In genomic region chr1:77972301-77972717, GRCm38 (mm10) we compare ENCODE assay signal across 8 mouse cellular contexts.
DNase-seq lines count a peak whose midpoint lies in the region; ATAC-seq and TF ChIP-seq lines count a peak whose summit lies in the region.

No protein-coding gene starts in this region.

- peak; percentile 71 for TF ChIP-seq CTCF in lung, embryonic 14.5 days (IDR thresholded peaks at IDR 0.05; ENCODE audit: low read depth)

- no peaks in the 10 kb centered on the region for H3K9me3 ChIP-seq in kidney, embryonic 16.5 days (ENCODE audit: low read length)
- H3K9me3 ChIP-seq in lung, embryonic 14.5 days (ENCODE audit: low read depth, low read length), result no peaks in the 10 kb centered on the region

- 12% methylated on average over 9 of the region's 9 CpGs for WGBS in kidney, embryonic 16.5 days
- WGBS in lung, embryonic 14.5 days, result 10% methylated on average over 9 of the region's 9 CpGs

- H3K27me3 ChIP-seq in kidney, embryonic 16.5 days (ENCODE audit: insufficient read depth, low read length), result peaks cover 17% of the 10 kb centered on the region
- peaks cover 3% of the 10 kb centered on the region; the same call in 1 of the 2 replicates for H3K27me3 ChIP-seq in lung, embryonic 14.5 days (ENCODE audit: insufficient read depth, low read length)

- ATAC-seq in kidney, embryonic 16.5 days (ENCODE audit: low FRiP score, low TSS enrichment), result peak; percentile 23; the same call in 1 of the 2 replicates
- no peak for ATAC-seq in lung, embryonic 14.5 days (ENCODE audit: insufficient read depth)

- DNase-seq in 416B (ENCODE audit: low read depth) (peak; percentile 63), MN1 (ENCODE audit: low spot score) (peak; percentile 76)
- DNase-seq in cerebellum, postnatal 10 days, result peak; percentile 82 to 89
- peak; percentile 68 for DNase-seq in gastrocnemius, postnatal 10 days
- peak; percentile 69 for DNase-seq in lung, embryonic 14.5 days
- DNase-seq in retina, postnatal 1 day, result peak; percentile 90
- DNase-seq in spleen, adult 12 weeks (ENCODE audit: low spot score), result no peak

- H3K9ac ChIP-seq in kidney, embryonic 16.5 days (replicated peaks; ENCODE audit: low read length), result no peak overlapping the region
- no peak overlapping the region for H3K9ac ChIP-seq in lung, embryonic 14.5 days

- H3K36me3 ChIP-seq in kidney, embryonic 16.5 days (ENCODE audit: insufficient read depth, low read length), result no peaks in the 10 kb centered on the region
- H3K36me3 ChIP-seq in lung, embryonic 14.5 days (ENCODE audit: insufficient read depth), result no peaks in the 10 kb centered on the region

- H3K4me3 ChIP-seq in kidney, embryonic 16.5 days (ENCODE audit: low read length), result no peak overlapping the region
- H3K4me3 ChIP-seq in lung, embryonic 14.5 days (ENCODE audit: low read depth, low read length), result no peak overlapping the region

- H3K4me2 ChIP-seq in kidney, embryonic 16.5 days (replicated peaks; ENCODE audit: low read depth, low read length), result 0 out of 2 replicates have a peak overlapping the region, but pooled peaks have one; percentile 26
- no peak overlapping the region for H3K4me2 ChIP-seq in lung, embryonic 14.5 days

- no peaks in the 10 kb centered on the region for H3K4me1 ChIP-seq in kidney, embryonic 16.5 days (ENCODE audit: insufficient read depth, low read length)
- no peaks in the 10 kb centered on the region for H3K4me1 ChIP-seq in lung, embryonic 14.5 days (ENCODE audit: insufficient read depth)

- no peak overlapping the region for H3K27ac ChIP-seq in kidney, embryonic 16.5 days (ENCODE audit: low read length)
- no peak overlapping the region for H3K27ac ChIP-seq in lung, embryonic 14.5 days (ENCODE audit: low read depth)
